Mouse (Mus musculus): ENCODE results near the gene Lhfpl4. TPM values are rescaled to one million over a fixed set of nuclear protein-coding genes. Genes with fewer than 3 reads are reported as not detected.

Lhfpl4 gene
- polyA plus RNA-seq, 1 experiment from 2014 or later = 68.3 TPM

Other genes starting within 250 kb of the Lhfpl4 start
- 37.4 and 38.6 TPM in 2 replicates for gene Srgap3, start 248.1 kb downstream of the Lhfpl4 start, polyA plus RNA-seq (2015; fragmentation: Nextera tagmentation; extraction: Ambion mirVana)
- gene Thumpd3, start 149.2 kb downstream of the Lhfpl4 start, polyA plus RNA-seq (2015; fragmentation: Nextera tagmentation; extraction: Ambion mirVana) = 51.4 and 55.6 TPM in 2 replicates
- gene Setd5, start 118.0 kb downstream of the Lhfpl4 start, polyA plus RNA-seq (2015; fragmentation: Nextera tagmentation; extraction: Ambion mirVana) = 45.4 and 46.5 TPM in 2 replicates
- 33.7 and 34.0 TPM in 2 replicates for gene Mtmr14, start 42.5 kb upstream of the Lhfpl4 start, polyA plus RNA-seq (2015; fragmentation: Nextera tagmentation; extraction: Ambion mirVana)
- gene Cpne9, start 86.9 kb upstream of the Lhfpl4 start, polyA plus RNA-seq (2015; fragmentation: Nextera tagmentation; extraction: Ambion mirVana) = 3.9 and 4.9 TPM in 2 replicates
- gene Brpf1, start 111.8 kb upstream of the Lhfpl4 start, polyA plus RNA-seq (2015; fragmentation: Nextera tagmentation; extraction: Ambion mirVana) = 13.3 and 15.0 TPM in 2 replicates
- gene Ogg1, start 131.6 kb upstream of the Lhfpl4 start, polyA plus RNA-seq (2015; fragmentation: Nextera tagmentation; extraction: Ambion mirVana) = 6.2 and 7.0 TPM in 2 replicates
- gene Camk1, start 148.6 kb upstream of the Lhfpl4 start, polyA plus RNA-seq (2015; fragmentation: Nextera tagmentation; extraction: Ambion mirVana) = 121 and 132 TPM in 2 replicates
- 75.5 and 82.2 TPM in 2 replicates for gene Tada3, start 182.5 kb upstream of the Lhfpl4 start, polyA plus RNA-seq (2015; fragmentation: Nextera tagmentation; extraction: Ambion mirVana)
- 442 and 475 TPM in 2 replicates for gene Arpc4, start 182.7 kb upstream of the Lhfpl4 start, polyA plus RNA-seq (2015; fragmentation: Nextera tagmentation; extraction: Ambion mirVana)
- gene Ttll3, start 193.9 kb upstream of the Lhfpl4 start, polyA plus RNA-seq (2015; fragmentation: Nextera tagmentation; extraction: Ambion mirVana) = 13.2 and 15.8 TPM in 2 replicates
- gene Rpusd3, start 224.0 kb upstream of the Lhfpl4 start, polyA plus RNA-seq (2015; fragmentation: Nextera tagmentation; extraction: Ambion mirVana) = 15.5 and 20.3 TPM in 2 replicates
- gene Cidec, start 240.4 kb upstream of the Lhfpl4 start, polyA plus RNA-seq (2015; fragmentation: Nextera tagmentation; extraction: Ambion mirVana) = not detected in 2 replicates
- gene Jagn1, start 247.2 kb upstream of the Lhfpl4 start, polyA plus RNA-seq (2015; fragmentation: Nextera tagmentation; extraction: Ambion mirVana) = 96.5 and 96.6 TPM in 2 replicates